Mouse (Mus musculus): ENCODE measurements around the gene Adamts17.

DNA sequence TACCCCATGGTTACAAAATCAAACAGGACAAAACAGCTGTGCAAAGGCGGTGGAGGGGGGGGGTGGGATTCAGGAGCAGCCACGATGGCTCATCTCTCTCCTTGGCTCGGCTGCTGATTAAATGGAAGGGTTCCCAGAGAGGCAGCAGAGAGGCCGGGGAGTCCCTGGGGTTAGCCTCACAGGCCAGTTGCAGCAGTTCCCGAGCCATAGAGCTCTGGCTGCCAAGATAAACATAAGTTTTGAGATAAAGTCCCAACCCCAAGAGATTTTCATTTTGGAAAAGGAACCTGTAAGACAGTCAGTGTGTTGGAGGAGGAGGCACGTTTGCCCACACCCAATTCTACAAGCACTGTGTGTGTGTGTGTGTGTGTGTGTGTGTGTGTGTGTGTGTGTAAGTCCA lies 89.7 kb downstream of the Adamts17 start:
- TF ChIP-seq CTCF (IDR thresholded peaks at IDR 0.05; ENCODE audit: borderline replicate concordance, extremely low read depth, insufficient read depth, insufficient read length) (no peak), POLR2A (IDR thresholded peaks at IDR 0.05; ENCODE audit: borderline replicate concordance, extremely low read depth, insufficient read depth, insufficient read length, poor library complexity, severe bottlenecking) (no peak)

All from brain, embryonic 14.5 days (tissue).